Mouse (Mus musculus): ENCODE data around the gene Vrtn. TPM values are rescaled to one million over a fixed set of nuclear protein-coding genes. Genes with fewer than 3 reads are reported as not detected.
A peak's percentile ranks its signal among the peaks of the same experiment; 100 is the strongest.

The Vrtn gene
- total and polyA plus RNA-seq, 2 experiments from 2014 or later: not detected

DNA sequence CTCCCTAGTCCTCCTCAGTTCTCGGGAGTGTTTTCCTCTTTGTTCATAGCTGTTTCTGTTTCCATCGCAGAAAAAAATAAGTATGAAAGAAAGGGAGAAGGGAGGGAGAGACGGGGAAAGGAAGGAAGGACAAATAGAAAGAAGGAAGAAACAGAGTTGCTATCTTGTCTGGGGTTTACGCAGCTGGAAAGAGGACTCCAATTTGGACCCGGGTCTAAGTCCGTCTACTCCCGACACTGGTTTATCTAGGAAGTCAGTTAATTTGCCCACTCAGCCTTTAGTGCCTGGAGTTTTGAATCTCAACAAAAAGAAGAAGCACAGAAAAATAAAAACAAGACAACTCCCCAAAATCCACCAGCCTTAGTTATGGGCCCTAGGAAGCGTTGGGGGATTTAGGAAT is 16.2 kb upstream of the Vrtn start:
- no peaks in the 10 kb centered on the region for H3K36me3 ChIP-seq (replicated peaks; ENCODE audit: control insufficient read depth, insufficient read depth, low read length)
- no peak overlapping the region for H3K4me3 ChIP-seq (ENCODE audit: low read depth, low read length)
- no peaks in the 10 kb centered on the region for H3K9me3 ChIP-seq (replicated peaks; ENCODE audit: control insufficient read depth, low read length)
- DNase-seq (ENCODE audit: low spot score) (no peak), ATAC-seq (ENCODE audit: insufficient read depth, low read depth) (no peak)
- no peak overlapping the region for H3K27ac ChIP-seq (ENCODE audit: low read depth)
- no peak overlapping the region for H3K9ac ChIP-seq (replicated peaks; ENCODE audit: low read depth, low read length)
- H3K27me3 ChIP-seq (ENCODE audit: control insufficient read depth, insufficient read depth, low read length): peaks cover 27% of the 10 kb centered on the region
- H3K4me2 ChIP-seq (ENCODE audit: low read depth, low read length): no peak overlapping the region
- TF ChIP-seq EP300 (IDR thresholded peaks at IDR 0.05; ENCODE audit: low read depth) (no peak), CTCF (IDR thresholded peaks at IDR 0.05; ENCODE audit: low read depth) (no peak)
- no peaks in the 10 kb centered on the region for H3K4me1 ChIP-seq (ENCODE audit: control insufficient read depth, insufficient read depth)
- 23% methylated on average over 8 of the region's 8 CpGs for WGBS

DNA sequence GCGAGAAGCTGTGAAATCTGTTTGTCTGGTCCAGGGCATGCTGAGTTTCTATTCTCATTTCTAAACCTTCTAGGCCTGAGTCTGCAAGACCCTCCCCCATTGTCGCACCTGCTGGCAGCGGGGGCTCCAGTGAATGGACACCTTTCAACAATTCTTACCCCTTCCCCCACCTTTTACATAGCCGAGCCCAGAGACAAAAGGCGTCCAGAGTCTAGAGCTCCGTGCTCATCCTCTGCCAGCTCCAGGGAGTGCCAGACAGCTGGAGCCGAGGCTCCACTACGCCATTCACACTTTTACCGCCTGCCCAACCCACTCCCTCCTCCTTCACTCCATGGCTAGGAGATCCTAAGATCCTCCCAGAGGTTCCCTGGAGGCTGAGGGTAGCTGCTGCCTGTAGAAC is 15.7 kb upstream of the Vrtn start:
- Histone ChIP-seq H3K27ac (ENCODE audit: low read depth) (no peak overlapping the region), H3K27me3 (ENCODE audit: control insufficient read depth, insufficient read depth, low read length) (peaks cover 27% of the 10 kb centered on the region), H3K36me3 (replicated peaks; ENCODE audit: control insufficient read depth, insufficient read depth, low read length) (no peaks in the 10 kb centered on the region), H3K9ac (replicated peaks; ENCODE audit: low read depth, low read length) (no peak overlapping the region), H3K9me3 (replicated peaks; ENCODE audit: control insufficient read depth, low read length) (no peaks in the 10 kb centered on the region), H3K4me3 (ENCODE audit: low read depth, low read length) (no peak overlapping the region), H3K4me2 (ENCODE audit: low read depth, low read length) (no peak overlapping the region; the same call in 1 of the 2 replicates), H3K4me1 (ENCODE audit: control insufficient read depth, insufficient read depth) (no peaks in the 10 kb centered on the region)
- WGBS: 7% methylated on average over 9 of the region's 9 CpGs
- TF ChIP-seq CTCF (IDR thresholded peaks at IDR 0.05; ENCODE audit: low read depth): no peak
- no peak for TF ChIP-seq EP300 (IDR thresholded peaks at IDR 0.05; ENCODE audit: low read depth)
- no peak for DNase-seq (ENCODE audit: low spot score)
- no peak for ATAC-seq (ENCODE audit: insufficient read depth, low read depth)

DNA sequence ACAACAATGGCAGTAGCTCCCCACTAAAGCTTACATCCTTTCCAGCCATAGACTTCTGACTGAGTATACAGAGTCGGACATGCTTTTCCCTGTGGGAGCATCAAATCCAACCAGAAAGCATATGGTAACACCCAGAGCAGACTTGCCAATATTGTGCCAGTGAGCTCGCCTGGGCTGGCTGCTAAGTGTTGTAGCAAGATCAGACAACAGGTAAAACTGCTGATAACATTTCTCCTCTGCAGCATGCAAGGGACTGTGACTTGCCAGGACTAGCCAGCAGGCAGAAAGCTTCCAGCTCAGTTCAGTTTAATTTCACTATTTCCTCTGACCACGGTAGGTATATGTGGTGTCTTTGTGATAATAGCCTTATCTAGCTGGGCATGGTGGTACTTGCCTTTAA is 9.0 kb upstream of the Vrtn start:
- WGBS: 47% methylated on average over 3 of the region's 3 CpGs

DNA sequence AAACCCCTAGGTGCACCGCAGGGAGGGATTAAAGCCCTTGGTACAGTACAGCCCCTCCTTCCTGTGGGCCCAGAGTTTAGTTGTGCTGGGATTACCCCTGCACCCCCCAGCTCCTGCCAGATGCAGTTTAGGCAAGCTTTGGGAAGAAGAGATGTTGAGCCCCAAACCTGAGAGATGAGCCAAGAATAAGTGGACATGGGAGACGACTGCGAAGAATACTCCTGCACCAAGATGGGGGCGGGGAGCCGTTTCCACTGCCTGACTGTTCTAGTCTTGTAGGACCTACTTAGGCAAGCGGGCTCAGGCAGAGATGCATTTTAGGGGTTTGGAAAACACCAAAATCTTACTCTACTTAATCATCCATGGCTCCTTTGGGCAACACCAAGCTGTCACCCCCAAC is 566 bp upstream of the Vrtn start:
- Histone ChIP-seq H3K27ac (ENCODE audit: low read depth) (no peak overlapping the region), H3K4me2 (ENCODE audit: low read depth, low read length) (no peak overlapping the region), H3K4me1 (ENCODE audit: control insufficient read depth, insufficient read depth) (no peaks in the 10 kb centered on the region), H3K36me3 (replicated peaks; ENCODE audit: control insufficient read depth, insufficient read depth, low read length) (no peaks in the 10 kb centered on the region), H3K9ac (replicated peaks; ENCODE audit: low read depth, low read length) (no peak overlapping the region), H3K27me3 (ENCODE audit: control insufficient read depth, insufficient read depth, low read length) (peaks cover 42% of the 10 kb centered on the region), H3K4me3 (ENCODE audit: low read depth, low read length) (no peak overlapping the region), H3K9me3 (replicated peaks; ENCODE audit: control insufficient read depth, low read length) (no peaks in the 10 kb centered on the region)
- DNase-seq (ENCODE audit: low spot score) (no peak), ATAC-seq (ENCODE audit: insufficient read depth, low read depth) (no peak)
- TF ChIP-seq CTCF (IDR thresholded peaks at IDR 0.05; ENCODE audit: low read depth) (no peak), EP300 (IDR thresholded peaks at IDR 0.05; ENCODE audit: low read depth) (no peak)
- 10% methylated on average over 6 of the region's 6 CpGs for WGBS

More for the DNA sequence above, 9.0 kb upstream of the Vrtn start:
- no peak overlapping the region for H3K4me2 ChIP-seq (ENCODE audit: low read depth, low read length)
- no peaks in the 10 kb centered on the region for H3K27me3 ChIP-seq (ENCODE audit: control insufficient read depth, insufficient read depth, low read length)
- H3K9ac ChIP-seq (replicated peaks; ENCODE audit: low read depth, low read length): no peak overlapping the region
- TF ChIP-seq EP300 (IDR thresholded peaks at IDR 0.05; ENCODE audit: low read depth): no peak
- no peak for TF ChIP-seq CTCF (IDR thresholded peaks at IDR 0.05; ENCODE audit: low read depth)
- H3K27ac ChIP-seq (ENCODE audit: low read depth): no peak overlapping the region
- no peaks in the 10 kb centered on the region for H3K9me3 ChIP-seq (replicated peaks; ENCODE audit: control insufficient read depth, low read length)
- no peaks in the 10 kb centered on the region for H3K4me1 ChIP-seq (ENCODE audit: control insufficient read depth, insufficient read depth)
- no peaks in the 10 kb centered on the region for H3K36me3 ChIP-seq (replicated peaks; ENCODE audit: control insufficient read depth, insufficient read depth, low read length)
- H3K4me3 ChIP-seq (ENCODE audit: low read depth, low read length): no peak overlapping the region
- ATAC-seq (ENCODE audit: insufficient read depth, low read depth) (no peak), DNase-seq (ENCODE audit: low spot score) (no peak)

DNA sequence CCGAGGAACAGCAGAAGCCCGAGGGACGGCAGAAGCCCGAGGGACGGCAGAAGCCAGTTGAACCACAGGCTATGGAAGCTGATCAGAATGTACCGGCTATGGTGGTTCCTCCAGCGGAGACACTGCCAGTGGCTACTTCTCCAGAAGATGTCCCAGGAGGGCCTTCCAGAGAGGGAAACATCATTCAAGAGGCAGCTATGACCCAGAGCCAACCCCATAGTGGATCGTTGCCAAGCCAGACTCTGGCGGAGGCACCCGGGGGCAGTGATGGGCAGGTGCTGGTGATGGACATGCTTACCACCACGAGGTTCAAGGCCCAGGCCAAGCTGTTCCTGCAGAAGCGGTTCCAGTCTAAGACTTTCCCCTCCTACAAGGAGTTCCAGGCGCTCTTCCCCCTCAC is 9.4 kb downstream of the Vrtn start:
- no peak for ATAC-seq (ENCODE audit: insufficient read depth, low read depth)
- no peak for TF ChIP-seq EP300 (IDR thresholded peaks at IDR 0.05; ENCODE audit: low read depth)
- no peak for TF ChIP-seq CTCF (IDR thresholded peaks at IDR 0.05; ENCODE audit: low read depth)

DNA sequence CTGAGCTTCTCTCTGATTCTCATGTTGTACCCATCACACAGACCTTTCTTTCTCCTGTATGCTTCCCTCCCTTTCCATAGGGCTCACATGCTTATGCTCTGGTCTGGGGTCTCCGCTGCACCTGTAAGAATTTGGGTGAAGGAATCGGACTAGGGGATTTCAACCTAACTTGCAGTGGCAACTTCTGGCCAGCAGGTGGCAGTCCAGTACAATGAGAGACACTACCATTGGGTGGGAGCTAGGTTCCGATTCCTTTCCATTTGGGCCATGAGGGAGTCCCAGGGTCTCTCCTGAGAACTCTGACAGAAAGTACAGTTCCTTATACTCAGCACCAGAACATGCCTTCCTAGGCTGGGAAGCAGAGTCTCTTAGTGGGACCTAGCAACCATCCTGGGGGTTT is 13.1 kb downstream of the Vrtn start:
- ATAC-seq (ENCODE audit: insufficient read depth, low read depth): no peak
- Histone ChIP-seq H3K4me2 (ENCODE audit: low read depth, low read length) (no peak overlapping the region), H3K4me1 (ENCODE audit: control insufficient read depth, insufficient read depth) (no peaks in the 10 kb centered on the region), H3K9ac (replicated peaks; ENCODE audit: low read depth, low read length) (no peak overlapping the region), H3K27me3 (ENCODE audit: control insufficient read depth, insufficient read depth, low read length) (peaks cover 17% of the 10 kb centered on the region; the same call in 1 of the 2 replicates), H3K9me3 (replicated peaks; ENCODE audit: control insufficient read depth, low read length) (no peaks in the 10 kb centered on the region), H3K4me3 (ENCODE audit: low read depth, low read length) (no peak overlapping the region), H3K27ac (ENCODE audit: low read depth) (no peak overlapping the region), H3K36me3 (replicated peaks; ENCODE audit: control insufficient read depth, insufficient read depth, low read length) (no peaks in the 10 kb centered on the region)
- DNase-seq (ENCODE audit: low spot score): peak; percentile 9
- TF ChIP-seq CTCF (IDR thresholded peaks at IDR 0.05; ENCODE audit: low read depth) (peak; percentile 96), EP300 (IDR thresholded peaks at IDR 0.05; ENCODE audit: low read depth) (no peak)
- 8% methylated on average over 3 of the region's 3 CpGs for WGBS

More for the DNA sequence above, 9.4 kb downstream of the Vrtn start:
- H3K36me3 ChIP-seq (replicated peaks; ENCODE audit: control insufficient read depth, insufficient read depth, low read length): no peaks in the 10 kb centered on the region
- H3K4me3 ChIP-seq (ENCODE audit: low read depth, low read length): no peak overlapping the region
- H3K4me1 ChIP-seq (ENCODE audit: control insufficient read depth, insufficient read depth): no peaks in the 10 kb centered on the region
- H3K27ac ChIP-seq (ENCODE audit: low read depth): no peak overlapping the region
- DNase-seq (ENCODE audit: low spot score): no peak
- H3K4me2 ChIP-seq (ENCODE audit: low read depth, low read length): no peak overlapping the region
- peaks cover 17% of the 10 kb centered on the region; the same call in 1 of the 2 replicates for H3K27me3 ChIP-seq (ENCODE audit: control insufficient read depth, insufficient read depth, low read length)
- 73% methylated on average over 13 of the region's 13 CpGs for WGBS
- H3K9ac ChIP-seq (replicated peaks; ENCODE audit: low read depth, low read length): no peak overlapping the region
- no peaks in the 10 kb centered on the region for H3K9me3 ChIP-seq (replicated peaks; ENCODE audit: control insufficient read depth, low read length)

All from heart, postnatal 0 days (tissue).